Mouse (Mus musculus) embryonic stem cell, embryonic (primary cell): ENCODE data around the gene Polr2c.
"Not testable (repeated sequence)": the region's sequence is repeated elsewhere in the genome, so short reads cannot be mapped to it uniquely, and the experiment has no call there.

Experiments used
- CTCF ChIA-PET, 4 experiments: fragments of 300-600 bp in 2 of 4; fragments of 350-600 bp in 2 of 4; sonication (Branson Sonifier 250); formaldehyde crosslinking; loops; one replicate each; lab custom pipeline; 2022; ENCODE audit warnings: inconsistent platforms in 2 of 4; lab: Charles Lee
- POLR2A ChIA-PET, 4 experiments: fragments of 300-600 bp in 2 of 4; fragments of 350-600 bp in 2 of 4; sonication (Branson Sonifier 250); formaldehyde crosslinking; loops; one replicate each; lab custom pipeline; 2022; ENCODE audit warnings: antibody characterized with exemption in 4 of 4, inconsistent platforms in 1 of 4; lab: Charles Lee

Gene Polr2c

GRCm38 (mm10) chr8:94828284-94828683, 29.0 kb upstream of the Polr2c start:
- ChIA-PET CTCF (interaction anchor here in 2 of 4 experiments (0.7 kb wide), 3 partner anchors 10 to 431 kb away, joined by 3 to 5 read pairs (median 3); no protein-coding TSS in a partner anchor), POLR2A (interaction anchor here in 3 of 4 experiments (0.6 to 11.8 kb wide), 5 partner anchors 10 to 668 kb away, joined by 3 to 84 read pairs (median 5); partner anchors contain the start of genes Ciapin1 (in 1 of the 3) and Coq9 (in 1 of the 3))

- ChIA-PET CTCF (interaction anchor here in 2 of 4 experiments (0.7 to 1.2 kb wide), 2 partner anchors 18 to 326 kb away, joined by 3 read pairs; no protein-coding TSS in a partner anchor), POLR2A (interaction anchor here in 2 of 4 experiments (0.6 to 6.7 kb wide), 7 partner anchors 11 to 168 kb away, joined by 3 to 55 read pairs (median 3); partner anchors contain the start of genes Arl2bp (in 1 of the 2) and Dok4 (in 1 of the 2))
Observed at GRCm38 (mm10) chr8:94833901-94834405, 23.3 kb upstream of the Polr2c start.

- POLR2A ChIA-PET: interaction anchor here in 1 of 4 experiments (5.6 to 6.7 kb wide), 2 partner anchors 12 to 13 kb away, joined by 55 to 84 read pairs; no protein-coding TSS in a partner anchor
- CTCF ChIA-PET: not testable (repeated sequence)
Observed at GRCm38 (mm10) chr8:94835751-94836150, 21.5 kb upstream of the Polr2c start.

- ChIA-PET CTCF (interaction anchor here in 1 of 4 experiments (0.6 kb wide), 1 partner anchor 115 kb away, joined by 3 read pairs; no protein-coding TSS in a partner anchor), POLR2A (interaction anchor here in 2 of 4 experiments (0.7 to 5.6 kb wide), 7 partner anchors 10 to 79 kb away, joined by 3 to 84 read pairs (median 14); no protein-coding TSS in a partner anchor)
Observed at GRCm38 (mm10) chr8:94836456-94837240, 20.6 kb upstream of the Polr2c start.

GRCm38 (mm10) chr8:94837662-94838574, 19.3 kb upstream of the Polr2c start, which contains the start of the genes Coq9 and Ciapin1:
Gene Coq9, plus strand, starts transcription at chr8:94838321.
Gene Ciapin1, minus strand, starts transcription at chr8:94838358.
- ChIA-PET POLR2A (interaction anchor here in 3 of 4 experiments (0.7 to 5.6 kb wide), 29 partner anchors 8 to 435 kb away, joined by 3 to 84 read pairs (median 4); partner anchors contain the start of genes Dok4 (in 2 of the 3), Fam192a (in 2 of the 3), Rspry1 (in 2 of the 3) and Katnb1 (in 1 of the 3)), CTCF (interaction anchor here (0.6 to 1.7 kb wide), 7 partner anchors 15 to 978 kb away, joined by 3 to 7 read pairs (median 4); no protein-coding TSS in a partner anchor)

GRCm38 (mm10) chr8:94838600-94838999, 18.6 kb upstream of the Polr2c start:
- ChIA-PET CTCF (interaction anchor here (0.6 to 1.7 kb wide), 6 partner anchors 16 to 978 kb away, joined by 3 to 7 read pairs (median 4); no protein-coding TSS in a partner anchor), POLR2A (interaction anchor here in 3 of 4 experiments (0.5 to 5.6 kb wide), 29 partner anchors 8 to 624 kb away, joined by 3 to 84 read pairs (median 4); partner anchors contain the start of genes Dok4 (in 2 of the 3), Fam192a (in 2 of the 3), Rspry1 (in 2 of the 3) and Katnb1 (in 1 of the 3))

GRCm38 (mm10) chr8:94841183-94841582, 16.1 kb upstream of the Polr2c start:
- CTCF ChIA-PET: interaction anchor here in 1 of 4 experiments (0.7 to 0.8 kb wide), 2 partner anchors 18 to 314 kb away, joined by 3 to 9 read pairs; no protein-coding TSS in a partner anchor

GRCm38 (mm10) chr8:94850049-94850448, 7.2 kb upstream of the Polr2c start:
- POLR2A ChIA-PET: interaction anchor here in 2 of 4 experiments (1.2 to 4.1 kb wide), 3 partner anchors 11 to 28 kb away, joined by 3 to 13 read pairs (median 5); partner anchors contain the start of genes Ciapin1 (in 1 of the 2) and Coq9 (in 1 of the 2)
- CTCF ChIA-PET: interaction anchor here in 1 of 4 experiments (0.6 to 1.8 kb wide), 2 partner anchors 11 to 540 kb away, joined by 5 read pairs; no protein-coding TSS in a partner anchor

More at GRCm38 (mm10) chr8:94841183-94841582, 16.1 kb upstream of the Polr2c start:
- POLR2A ChIA-PET: interaction anchor here in 2 of 4 experiments (0.5 to 5.6 kb wide), 6 partner anchors 14 to 648 kb away, joined by 3 to 84 read pairs (median 4); partner anchors contain the start of gene Csnk2a2 (in 1 of the 2)

GRCm38 (mm10) chr8:94854761-94855160, 2.5 kb upstream of the Polr2c start:
- POLR2A ChIA-PET: interaction anchor here in 2 of 4 experiments (0.9 to 4.1 kb wide), 12 partner anchors 9 to 46 kb away, joined by 3 to 21 read pairs (median 6); partner anchors contain the start of genes Ciapin1 (in 2 of the 2), Coq9 (in 2 of the 2) and Dok4 (in 1 of the 2)
- CTCF ChIA-PET: interaction anchor here in 1 of 4 experiments (1.1 kb wide), 1 partner anchor 9 kb away, joined by 3 read pairs; no protein-coding TSS in a partner anchor

GRCm38 (mm10) chr8:94857011-94857345, 272 bp upstream of the Polr2c start:
- ChIA-PET CTCF (interaction anchor here in 2 of 4 experiments (0.5 to 1.2 kb wide), 5 partner anchors 11 to 173 kb away, joined by 3 to 4 read pairs (median 3); no protein-coding TSS in a partner anchor), POLR2A (interaction anchor here in 1 of 4 experiments (1.0 to 1.9 kb wide), 4 partner anchors 9 to 63 kb away, joined by 3 to 5 read pairs (median 4); partner anchors contain the start of genes Ciapin1, Coq9 and Dok4)

- POLR2A ChIA-PET: interaction anchor here in 3 of 4 experiments (0.7 to 2.3 kb wide), 12 partner anchors 7 to 670 kb away, joined by 3 to 5 read pairs (median 3); partner anchors contain the start of genes Dok4 (in 2 of the 3), Ciapin1 (in 1 of the 3) and Coq9 (in 1 of the 3)
- CTCF ChIA-PET: interaction anchor here in 3 of 4 experiments (0.5 to 2.9 kb wide), 15 partner anchors 9 to 792 kb away, joined by 3 to 13 read pairs (median 4); partner anchors contain the start of gene Dok4 (in 3 of the 3)
Observed at GRCm38 (mm10) chr8:94861352-94861910, 4.2 kb downstream of the Polr2c start.

GRCm38 (mm10) chr8:94862487-94863220, 5.4 kb downstream of the Polr2c start:
- ChIA-PET CTCF (interaction anchor here in 1 of 4 experiments (0.5 to 1.0 kb wide), 5 partner anchors 9 to 135 kb away, joined by 3 read pairs; partner anchors contain the start of gene Dok4), POLR2A (interaction anchor here in 2 of 4 experiments (0.6 to 2.3 kb wide), 4 partner anchors 8 to 50 kb away, joined by 3 to 5 read pairs (median 4); no protein-coding TSS in a partner anchor)

GRCm38 (mm10) chr8:94863897-94864673, 6.8 kb downstream of the Polr2c start:
- CTCF ChIA-PET: interaction anchor here in 2 of 4 experiments (0.8 to 3.6 kb wide), 5 partner anchors 10 to 48 kb away, joined by 3 to 13 read pairs (median 3); partner anchors contain the start of gene Dok4 (in 2 of the 2)

GRCm38 (mm10) chr8:94865292-94865691, 8.0 kb downstream of the Polr2c start:
- ChIA-PET POLR2A (interaction anchor here in 3 of 4 experiments (1.0 to 2.5 kb wide), 10 partner anchors 8 to 736 kb away, joined by 3 to 10 read pairs (median 4); partner anchors contain the start of genes Dok4 (in 2 of the 3) and Polr2c (in 1 of the 3)), CTCF (interaction anchor here in 1 of 4 experiments (1.1 to 3.6 kb wide), 3 partner anchors 10 to 276 kb away, joined by 3 to 13 read pairs (median 3); partner anchors contain the start of gene Dok4)

More at GRCm38 (mm10) chr8:94863897-94864673, 6.8 kb downstream of the Polr2c start:
- POLR2A ChIA-PET: interaction anchor here in 2 of 4 experiments (0.9 to 2.5 kb wide), 6 partner anchors 9 to 737 kb away, joined by 3 to 10 read pairs (median 5); partner anchors contain the start of gene Katnb1 (in 1 of the 2)
